Mouse (Mus musculus) common myeloid progenitor, adult 5-6 weeks (primary cell): ENCODE data around the gene Tra2a. TPM values are rescaled to one million over a fixed set of nuclear protein-coding genes. Genes with fewer than 3 reads are reported as not detected.
A peak's percentile ranks its signal among the peaks of the same experiment; 100 is the strongest.

Experiments
- ATAC-seq: replicated peaks from 2 replicates; pipeline ENCODE4 v1.8.0; 2016; ENCODE audit warnings: low read depth, mild to moderate bottlenecking, moderate TSS enrichment, inconsistent platforms; ENCODE audit not compliant: poor library complexity, severe bottlenecking
- total RNA-seq: library from RNA; stranded (forward); fragments of 200-1000, 187-1606 nt; gene quantifications from 2 replicates; pipeline ENCODE4 v1.2.3, GENCODE M21; 2017

Gene Tra2a
- total RNA-seq, 1 experiment from 2014 or later = 162 TPM

DNA sequence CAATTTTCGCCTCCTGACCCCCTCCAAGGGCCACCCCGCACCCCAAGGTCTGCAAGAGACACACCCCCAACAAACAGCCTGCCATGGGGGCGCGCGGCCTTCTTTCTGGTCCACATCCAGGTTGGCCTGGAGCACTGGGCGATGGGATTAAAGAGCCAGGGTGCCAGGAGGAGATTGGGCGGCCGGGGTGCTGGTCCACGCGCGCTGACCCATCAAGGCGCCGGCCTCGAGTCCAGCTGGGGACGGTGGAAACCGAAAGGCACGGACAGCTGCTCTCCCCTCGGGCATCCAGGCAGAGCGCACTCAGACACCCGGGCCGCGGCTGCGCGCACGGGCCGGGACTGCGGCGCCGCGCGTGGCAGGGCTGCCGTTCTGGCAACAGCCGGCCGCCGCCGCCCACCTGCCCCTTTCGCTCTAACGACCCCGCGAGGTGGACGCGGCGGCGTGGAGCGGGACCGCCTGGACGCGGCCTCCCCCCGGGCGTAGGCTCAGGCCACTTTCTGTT is 50.2 kb downstream of the Tra2a start:
- no peak for ATAC-seq

DNA sequence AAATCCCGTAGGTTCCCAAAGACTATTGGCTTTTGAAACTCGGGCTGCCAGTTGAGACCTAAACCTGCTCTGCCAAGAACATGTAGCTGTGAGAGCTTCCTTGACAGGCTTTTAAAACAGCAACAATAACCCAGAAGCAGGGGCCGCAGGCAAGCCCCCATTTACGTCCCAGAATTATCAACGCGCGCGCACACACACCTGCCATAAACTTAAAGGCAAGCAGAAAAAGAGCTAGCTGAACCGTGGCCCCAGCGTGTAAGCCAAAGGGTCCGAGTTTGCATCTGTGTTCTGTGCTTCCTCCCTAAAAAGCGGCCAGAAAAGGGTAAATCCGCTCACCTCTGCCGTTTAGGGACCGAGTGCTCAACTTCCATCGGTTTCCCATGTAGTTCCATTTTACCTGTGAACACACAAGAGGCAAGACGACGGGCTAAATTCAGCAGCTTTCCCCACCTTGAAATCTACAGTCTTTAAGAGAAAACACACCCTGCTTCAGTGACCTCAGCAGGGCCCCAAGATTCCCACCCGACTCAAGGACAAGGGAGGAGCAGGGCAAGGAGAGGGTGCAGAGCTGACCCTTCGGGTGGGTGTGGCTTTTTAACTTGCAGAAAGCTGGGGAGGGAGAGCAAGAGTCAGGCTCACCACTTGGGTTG is 50.8 kb downstream of the Tra2a start:
- ATAC-seq = no peak

DNA sequence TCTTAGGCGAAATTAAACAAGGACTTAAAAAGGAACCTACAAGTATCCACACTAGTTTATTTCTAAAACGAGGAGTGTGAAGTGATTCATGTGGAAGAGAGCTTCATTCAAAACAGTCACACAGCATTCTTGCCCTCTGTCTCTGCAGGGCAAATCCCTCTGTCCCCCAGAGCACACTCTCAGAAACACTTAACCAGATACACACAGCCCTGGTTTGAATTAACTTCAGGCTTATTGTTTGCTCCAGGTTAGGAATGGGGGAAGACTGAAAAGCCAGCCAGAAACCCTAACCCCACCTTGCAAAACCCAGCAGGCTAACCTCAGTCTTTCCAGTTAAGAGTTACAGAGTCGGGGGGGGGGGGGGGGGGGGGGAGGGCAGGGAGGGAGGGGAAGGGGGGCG is 51.7 kb downstream of the Tra2a start:
- ATAC-seq = no peak

DNA sequence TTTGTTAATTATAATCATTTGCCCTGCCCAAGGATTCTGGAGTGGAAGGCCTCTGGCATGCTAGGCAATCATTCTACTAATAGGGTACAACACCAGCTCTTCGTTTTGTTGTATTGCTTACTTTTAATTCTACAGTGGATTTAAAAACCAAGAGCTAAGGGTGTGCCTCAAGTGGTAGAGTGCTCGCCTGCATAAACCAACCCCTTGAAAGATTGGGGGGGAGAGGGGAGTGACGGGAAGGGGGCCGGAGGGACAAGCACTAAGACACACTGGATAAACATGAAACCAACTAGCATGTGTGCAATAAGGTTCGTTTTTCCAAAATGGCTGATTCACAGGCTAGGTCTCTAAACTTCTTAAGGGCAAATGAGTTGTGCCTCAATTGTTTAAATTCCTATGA is 52.2 kb downstream of the Tra2a start:
- no peak for ATAC-seq

GRCm38 (mm10) chr6:49209881-49210854 is 53.7 kb downstream of the Tra2a start:
- 0 out of 2 replicates have a peak, but pooled peaks have one; percentile 22 for ATAC-seq

GRCm38 (mm10) chr6:49208935-49209334 is 54.9 kb downstream of the Tra2a start:
- ATAC-seq = peak; percentile 46; the same call in 1 of the 2 replicates

DNA sequence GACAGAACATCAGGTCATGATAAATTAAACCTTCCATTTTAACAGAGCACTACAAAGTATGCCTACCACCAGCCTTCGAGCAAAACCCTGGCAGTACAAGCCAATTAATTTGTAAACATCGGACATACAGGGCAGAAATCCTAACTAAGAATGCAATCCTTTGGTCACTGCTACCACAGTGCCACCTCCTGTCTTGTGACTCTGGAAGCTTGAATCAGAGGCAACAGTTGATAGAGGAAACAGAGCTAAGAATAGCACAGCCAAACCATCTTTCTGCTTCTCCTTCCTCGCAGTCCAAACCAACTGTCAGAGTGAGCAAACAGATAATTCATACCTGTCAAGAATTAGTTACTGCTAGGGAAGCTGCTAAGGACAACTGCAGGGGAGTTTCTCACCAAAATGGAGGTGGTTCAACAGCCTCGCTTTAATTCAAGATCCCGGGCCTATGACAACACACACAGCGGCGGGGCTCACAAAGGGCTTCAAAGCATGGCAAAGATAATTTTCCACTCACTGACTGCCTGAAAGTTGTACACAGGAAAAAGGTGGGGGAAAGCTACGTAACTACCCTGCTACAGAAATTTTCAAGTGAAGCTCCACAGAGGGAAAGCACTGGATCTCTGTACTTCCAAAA is 55.4 kb downstream of the Tra2a start:
- peak; percentile 67 for ATAC-seq

DNA sequence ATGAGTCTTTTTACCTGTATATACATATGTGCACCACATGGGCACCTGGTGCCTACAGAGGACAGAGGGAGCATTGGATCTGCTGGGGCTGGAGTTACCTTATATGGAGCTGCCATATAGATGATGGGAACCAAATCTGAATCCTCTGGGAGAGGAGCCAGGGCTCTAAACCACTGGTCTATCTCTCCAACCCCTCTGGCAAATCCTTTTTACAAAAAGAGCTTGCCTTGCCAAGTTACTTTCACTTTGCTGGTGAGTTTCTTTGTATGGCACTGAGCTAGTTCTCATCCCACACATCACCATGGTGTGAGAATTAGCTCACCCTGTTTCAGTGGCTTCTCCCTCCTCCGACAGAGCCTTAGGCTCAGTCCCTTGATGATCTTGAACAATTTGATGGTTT is 57.4 kb downstream of the Tra2a start:
- ATAC-seq = no peak

GRCm38 (mm10) chr6:49195188-49195587 is 68.6 kb downstream of the Tra2a start:
- ATAC-seq = no peak

DNA sequence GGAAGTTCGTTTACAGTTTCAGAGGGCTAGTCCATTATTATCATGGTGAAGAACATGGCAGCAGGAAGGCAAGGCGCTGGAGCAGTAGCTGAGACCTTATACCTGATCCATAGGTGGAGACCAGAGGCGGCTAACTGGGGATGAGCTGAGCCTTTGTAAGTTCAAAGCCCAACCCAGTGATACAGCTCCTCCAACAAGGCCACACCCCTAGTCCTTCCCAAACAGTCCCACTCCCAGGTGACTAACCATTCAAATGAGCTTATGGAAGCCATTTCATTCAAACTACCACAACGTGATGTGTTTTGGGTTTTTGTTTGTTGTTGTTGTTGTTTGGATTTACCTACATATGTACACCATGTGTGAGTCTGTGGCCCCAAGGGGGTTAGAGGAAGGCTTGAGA is 69.3 kb downstream of the Tra2a start:
- no peak for ATAC-seq

Other genes starting within 250 kb of the Tra2a start
- 0.27 TPM in 1 of 2 replicates, not detected in the other for gene Gpnmb, start 227.5 kb downstream of the Tra2a start, total RNA-seq
- gene Malsu1, start 190.2 kb downstream of the Tra2a start, total RNA-seq = 12.5 and 48.2 TPM in 2 replicates
- gene Igf2bp3, start 49.1 kb downstream of the Tra2a start, total RNA-seq = 0.18 and 0.19 TPM in 2 replicates
- gene Ccdc126, start 55.2 kb upstream of the Tra2a start, total RNA-seq = 0.58 and 5.1 TPM in 2 replicates
- 3.2 and 4.0 TPM in 2 replicates for gene Fam221a, start 103.7 kb upstream of the Tra2a start, total RNA-seq
- gene Stk31, start 131.6 kb upstream of the Tra2a start, total RNA-seq = not detected in 2 replicates